Mouse (Mus musculus): ENCODE data around the gene Hopx.

Hopx gene

DNA sequence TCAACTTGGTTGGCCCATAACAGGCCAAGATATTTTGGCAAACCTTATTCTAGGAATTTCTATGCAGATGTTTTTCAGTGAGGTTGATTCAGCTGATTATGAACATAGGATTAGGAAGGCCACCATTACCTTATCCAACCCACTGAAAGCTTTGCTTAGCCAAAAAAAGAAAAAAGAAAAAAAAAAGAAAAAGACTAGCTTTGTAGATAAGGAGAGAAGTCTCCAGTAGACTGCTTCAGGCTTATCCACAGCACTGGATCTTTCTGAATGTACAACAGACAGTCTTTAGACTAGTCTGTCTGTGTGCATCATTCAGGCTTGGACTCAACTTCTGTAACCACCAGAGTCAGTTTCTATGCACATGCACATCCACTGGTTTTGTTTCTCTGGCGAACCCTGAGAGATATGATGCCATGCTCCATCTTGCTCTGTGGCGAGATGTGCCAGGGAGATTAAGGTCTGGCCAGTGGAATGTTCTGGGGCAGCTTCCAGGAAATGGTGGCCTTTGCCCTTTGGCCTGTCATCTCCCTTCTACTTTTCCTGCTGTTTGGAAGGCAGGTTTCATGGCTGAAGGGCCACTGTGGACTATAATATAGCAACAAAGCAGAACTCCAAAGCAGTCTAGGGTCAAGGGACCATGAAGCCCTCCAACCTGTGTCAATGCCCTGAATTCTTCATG is 17.7 kb upstream of the Hopx start:
- no peak for DNase-seq (ENCODE audit: low read depth, low spot score)

DNA sequence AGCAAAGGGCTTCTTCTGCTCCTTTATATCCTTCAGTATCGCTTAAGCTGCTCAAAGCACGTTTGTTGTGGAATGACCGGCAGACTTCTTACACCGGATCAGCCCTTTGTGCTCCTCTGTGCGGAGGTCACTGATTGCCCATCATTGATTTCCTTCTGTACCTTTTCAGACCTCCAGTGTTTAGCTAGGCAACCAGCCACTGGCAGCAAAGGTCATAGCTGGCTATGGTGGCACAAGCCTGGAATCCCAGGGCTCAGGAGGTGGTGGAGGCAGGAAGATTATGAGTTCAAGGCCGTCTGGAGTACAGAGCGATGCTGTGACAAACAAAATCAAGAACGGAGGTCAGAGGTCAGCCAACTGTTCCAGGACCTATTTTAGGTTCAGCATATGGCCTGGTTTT is 17.0 kb upstream of the Hopx start:
- no peak for DNase-seq (ENCODE audit: low read depth, low spot score)

DNA sequence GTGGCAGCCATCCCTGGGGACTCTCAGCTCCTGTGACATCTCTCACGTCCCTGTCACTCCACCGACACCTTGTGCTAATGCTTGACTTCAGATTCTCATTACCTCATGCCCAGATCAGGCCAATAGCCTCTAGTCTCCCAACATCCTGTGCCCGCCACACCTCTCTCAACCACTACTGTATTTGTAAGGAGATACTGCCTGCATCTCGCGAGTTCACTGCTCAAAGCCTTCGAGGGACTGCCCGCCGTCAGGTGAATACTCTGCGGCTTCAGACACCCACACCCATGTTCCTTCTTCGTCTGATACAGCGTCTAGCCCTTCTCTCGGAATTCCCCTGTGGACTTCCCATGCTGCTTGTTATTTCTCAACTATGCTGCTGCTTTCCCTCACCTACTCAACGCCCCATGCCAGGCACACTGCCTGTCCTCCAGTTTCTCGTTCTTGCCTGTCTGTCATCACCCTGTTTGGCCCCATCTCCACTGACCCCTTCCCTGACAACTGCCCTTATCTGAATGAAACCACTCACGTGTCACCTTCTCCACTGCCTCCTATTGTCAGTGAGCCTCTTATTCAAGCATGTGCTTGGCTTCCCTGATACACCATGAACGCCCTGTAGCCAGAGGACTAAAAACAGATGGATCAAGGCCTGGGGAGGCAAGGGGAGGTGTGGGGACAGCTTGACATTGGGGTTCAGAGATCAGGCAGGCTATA is 15.5 kb upstream of the Hopx start:
- peak; percentile 90 for DNase-seq (ENCODE audit: low read depth, low spot score)

DNA sequence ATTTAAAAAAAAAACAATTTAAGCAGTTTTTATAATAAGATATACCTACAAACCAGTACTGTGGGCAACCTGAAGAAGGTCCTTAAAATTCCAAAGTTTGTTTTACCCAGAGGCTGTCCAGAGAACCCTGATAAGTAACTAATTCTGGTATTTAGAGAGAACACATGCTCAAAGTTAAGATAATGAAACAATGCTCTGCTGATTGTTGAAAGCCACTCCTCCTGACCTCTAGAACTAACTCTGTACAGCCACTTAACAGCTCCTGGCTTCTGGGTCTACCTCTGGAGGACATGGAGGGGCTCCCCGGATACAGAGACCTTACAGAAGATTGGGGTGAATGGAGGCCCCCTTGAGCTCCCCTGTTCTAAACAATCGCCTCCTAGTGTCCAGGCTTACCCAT is 15.0 kb upstream of the Hopx start:
- DNase-seq (ENCODE audit: low read depth, low spot score): no peak

DNA sequence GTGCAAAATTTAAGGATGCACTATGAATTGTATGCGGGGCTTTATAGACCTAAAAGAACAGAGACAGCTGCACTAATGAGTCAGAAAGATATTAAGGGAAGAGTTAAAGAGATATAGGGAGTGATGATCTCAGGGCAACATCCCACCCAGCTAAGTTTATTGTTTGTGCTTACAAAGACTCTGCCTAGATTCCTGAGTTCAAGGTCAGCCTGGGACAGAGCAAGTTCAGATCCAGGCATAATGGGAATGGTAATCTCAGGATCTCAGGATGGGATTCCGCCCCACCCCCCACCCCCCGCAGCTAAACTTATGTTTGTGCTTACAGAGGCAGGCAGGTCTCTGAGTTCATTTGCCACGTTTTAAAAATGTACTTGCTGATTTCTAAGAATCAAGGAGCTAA is 13.9 kb upstream of the Hopx start:
- no peak for DNase-seq (ENCODE audit: low read depth, low spot score)

DNA sequence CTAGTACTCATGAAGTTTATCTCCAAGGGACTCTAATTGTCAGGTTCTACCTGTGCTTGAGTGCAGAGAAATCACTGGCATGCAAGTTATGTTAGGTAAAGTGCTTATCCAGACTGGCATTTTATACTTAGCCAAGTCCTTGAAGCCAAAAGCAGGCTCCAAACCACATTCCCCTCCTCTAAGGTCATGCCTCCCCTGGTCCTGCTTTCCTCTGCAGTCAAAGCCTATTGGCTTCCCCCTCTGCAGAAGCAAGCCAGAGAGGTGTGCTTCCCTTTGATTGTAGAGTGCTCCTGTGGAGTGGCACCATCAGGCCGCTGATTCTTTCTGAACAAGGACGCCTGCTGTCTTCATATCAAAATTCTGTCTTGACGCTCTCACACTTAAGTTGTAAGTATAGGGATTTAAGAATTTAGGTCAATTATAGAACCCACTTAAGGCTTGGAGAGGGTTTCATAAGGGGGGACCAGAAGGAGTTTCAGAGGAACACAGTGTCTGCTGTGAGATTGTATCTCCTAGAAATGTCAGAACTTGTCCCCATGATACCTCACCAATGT is 11.6 kb upstream of the Hopx start:
- DNase-seq (ENCODE audit: low read depth, low spot score): no peak

DNA sequence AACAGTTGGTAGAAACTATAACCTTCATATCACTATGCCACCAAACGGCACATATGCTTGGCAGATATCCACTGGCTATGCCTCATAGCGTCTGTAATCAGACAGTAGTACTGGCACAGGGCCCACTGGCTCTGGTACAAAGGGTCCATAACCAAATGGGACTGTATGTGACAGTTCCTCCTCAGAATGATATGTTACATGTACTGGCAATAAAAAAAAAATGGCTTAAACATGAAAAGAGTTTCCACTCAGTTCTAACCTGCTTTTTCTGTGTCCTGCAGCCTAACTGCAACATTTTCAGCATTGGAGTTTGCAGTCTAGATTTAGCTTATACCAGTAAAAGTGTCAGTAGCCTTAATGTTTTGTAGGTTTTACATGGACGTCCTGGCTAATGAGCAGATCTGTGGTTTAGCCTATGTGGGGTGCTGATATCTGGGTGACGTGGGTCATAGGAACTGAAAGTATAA is 9.9 kb upstream of the Hopx start:
- DNase-seq (ENCODE audit: low read depth, low spot score): peak; percentile 73

DNA sequence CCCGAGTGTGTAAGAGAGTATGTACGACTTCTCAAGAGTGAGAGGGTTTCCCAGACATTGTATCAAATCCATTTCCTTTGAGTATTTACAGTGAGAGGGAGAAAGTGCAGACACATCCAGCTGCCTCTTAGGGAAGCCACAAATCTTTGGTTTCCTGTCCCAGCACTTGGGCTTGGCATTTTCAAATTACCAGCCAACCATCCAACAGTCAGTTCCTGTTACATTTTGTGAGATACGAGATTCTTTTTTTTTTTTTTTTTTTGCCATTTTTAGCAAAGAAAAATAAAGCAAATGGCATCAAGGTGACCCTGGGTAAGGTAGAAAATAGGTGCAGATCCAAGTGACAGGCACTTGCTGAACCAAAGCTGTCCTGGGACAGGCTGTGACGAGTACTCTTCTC is 9.2 kb upstream of the Hopx start:
- peak; percentile 56 for DNase-seq (ENCODE audit: low read depth, low spot score)

DNA sequence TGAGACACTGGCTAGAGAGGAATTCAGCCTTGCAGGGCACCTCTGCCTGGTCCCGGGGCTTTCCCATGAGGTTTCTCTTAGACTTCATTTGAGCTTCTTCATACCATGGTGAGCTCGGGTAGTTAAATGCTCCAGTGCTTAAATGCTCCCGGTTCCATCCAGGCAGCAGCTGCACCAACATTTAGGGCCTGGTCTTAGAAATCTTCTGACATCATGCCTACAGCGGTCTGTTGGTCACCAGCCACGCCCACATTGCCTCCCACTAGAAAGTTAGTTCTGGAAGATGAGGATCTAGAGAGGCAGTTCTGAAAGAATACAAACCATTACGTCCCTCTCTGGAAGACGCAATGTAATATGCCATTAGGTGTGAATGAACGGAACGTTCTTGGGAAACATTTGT is 8.7 kb upstream of the Hopx start:
- peak; percentile 20 for DNase-seq (ENCODE audit: low read depth, low spot score)

DNA sequence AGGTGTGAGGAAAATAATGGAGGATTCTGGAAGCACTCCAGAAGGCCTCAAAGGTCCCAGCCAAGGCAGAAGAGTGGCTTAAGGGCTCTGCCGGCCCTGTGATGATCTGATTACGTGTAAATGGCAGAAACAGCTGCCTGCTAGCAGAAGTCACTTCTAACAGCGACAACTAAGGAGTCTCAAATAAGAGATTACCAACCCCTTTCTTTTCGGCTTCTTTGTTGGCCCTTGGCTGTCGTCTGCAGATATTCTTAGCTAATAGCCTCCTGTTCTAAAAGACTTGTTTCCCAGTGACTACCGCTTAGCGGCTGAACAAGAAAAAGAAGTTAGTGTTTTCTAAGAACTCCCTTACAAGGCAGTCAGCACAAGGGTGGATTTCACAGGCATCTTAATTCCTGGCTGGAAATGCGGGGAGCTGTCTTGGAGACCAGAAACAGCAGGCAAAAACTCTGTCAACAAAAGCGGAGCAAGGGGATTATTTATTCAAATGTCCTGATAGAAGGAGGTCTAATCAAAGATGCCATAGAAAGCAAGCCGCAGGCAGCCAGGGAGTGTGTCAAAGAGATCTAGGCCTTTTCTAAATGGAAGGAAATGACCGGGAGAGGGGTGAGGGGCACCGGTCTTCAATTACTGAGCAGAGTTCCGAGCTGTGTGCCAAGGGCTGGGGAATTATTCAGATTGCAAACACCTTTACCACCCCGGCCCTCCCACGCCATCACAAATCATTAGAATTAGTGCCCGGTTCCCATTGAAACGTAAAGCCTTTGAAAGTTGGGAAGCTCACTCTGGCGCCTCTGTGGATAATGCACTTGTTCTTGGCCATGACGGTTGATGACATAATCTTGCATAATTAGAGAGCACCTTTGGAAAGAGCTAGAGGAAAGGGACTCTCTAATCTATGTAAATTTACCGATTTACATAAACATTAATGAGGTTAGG is 7.6 kb upstream of the Hopx start:
- DNase-seq (ENCODE audit: low read depth, low spot score): no peak

DNA sequence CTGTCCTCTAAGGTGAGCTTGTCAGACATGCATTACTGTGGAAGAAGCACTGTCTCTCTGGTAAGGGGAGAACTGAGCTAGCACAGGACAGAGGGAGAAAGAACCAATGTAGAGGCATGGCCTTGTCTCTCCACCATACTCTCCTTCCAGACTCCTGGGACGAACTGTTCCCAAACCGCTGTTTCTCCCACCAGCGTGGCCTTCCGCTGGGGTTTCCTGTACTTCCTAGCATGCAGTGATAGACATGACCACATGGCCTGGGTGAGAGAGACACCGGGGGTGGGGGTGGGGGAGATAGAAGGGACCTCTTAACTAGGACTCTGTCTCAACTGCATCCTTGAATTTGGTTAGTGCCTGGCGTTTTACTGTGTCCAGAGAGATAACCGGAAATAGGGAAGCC is 5.8 kb upstream of the Hopx start:
- DNase-seq (ENCODE audit: low read depth, low spot score): no peak

DNA sequence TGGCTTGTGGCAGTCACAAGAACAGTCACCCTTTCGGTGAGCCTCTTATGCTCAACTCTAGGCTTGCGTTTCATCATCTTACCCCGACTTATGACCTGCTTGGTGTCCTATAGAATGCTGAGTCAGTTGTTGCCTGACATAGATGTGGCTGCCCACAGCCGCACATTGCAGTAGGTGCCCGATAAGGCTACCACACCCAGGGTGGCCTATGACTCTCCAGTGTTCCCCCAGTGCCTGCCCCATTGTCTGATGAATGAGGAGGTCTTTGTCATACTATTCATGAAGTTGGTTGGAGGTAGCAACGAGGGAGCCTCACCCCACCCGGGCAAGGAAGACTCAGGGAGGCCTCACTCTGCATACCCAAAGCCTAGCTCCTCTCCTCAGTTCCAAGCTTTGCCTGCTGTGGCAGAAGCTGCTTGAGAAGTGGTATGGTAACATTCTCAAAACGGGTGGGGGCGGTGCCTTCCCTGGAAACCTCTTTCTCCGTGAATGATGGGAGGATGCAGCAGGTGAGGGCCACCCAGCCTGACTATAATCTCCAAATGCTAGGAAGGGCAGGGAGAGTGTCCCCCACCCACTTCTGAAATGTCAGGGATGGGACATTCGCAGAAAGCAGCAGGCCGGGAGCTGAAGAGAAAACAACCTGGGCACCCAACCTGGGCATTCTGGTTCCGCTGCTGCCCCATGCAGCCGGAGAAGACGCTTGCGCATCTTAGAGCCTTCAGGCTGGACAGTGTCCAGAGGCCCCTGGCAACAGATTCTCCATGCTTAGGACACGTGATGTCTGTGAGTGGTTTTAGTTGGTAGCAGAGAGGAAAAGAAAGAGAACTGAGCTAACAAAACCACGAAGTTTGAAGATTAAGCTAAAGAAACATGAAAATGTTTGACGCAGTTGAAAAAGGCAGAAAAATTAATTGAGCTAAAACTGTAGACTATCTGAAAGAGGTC is 4.8 kb upstream of the Hopx start:
- no peak for DNase-seq (ENCODE audit: low read depth, low spot score)

DNA sequence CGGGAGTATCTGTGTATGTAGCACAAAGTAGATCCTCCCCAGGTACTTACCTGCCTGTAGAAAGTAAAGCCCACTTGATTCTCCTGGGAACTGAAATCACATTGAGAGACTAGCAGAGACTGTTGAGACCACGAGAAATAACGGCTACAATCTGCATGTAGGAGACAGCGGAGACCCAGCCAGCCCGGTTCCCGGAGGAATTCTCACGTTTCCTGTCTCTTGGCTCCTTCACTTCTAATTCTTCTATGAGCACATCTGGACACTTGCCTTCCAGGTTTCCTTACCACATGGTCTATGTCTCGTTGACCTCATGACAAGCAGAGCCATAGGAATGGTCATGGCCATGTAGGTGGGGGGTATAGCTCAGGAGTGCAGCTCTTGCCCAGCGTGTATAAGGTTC is 811 bp upstream of the Hopx start:
- DNase-seq (ENCODE audit: low read depth, low spot score): no peak

DNA sequence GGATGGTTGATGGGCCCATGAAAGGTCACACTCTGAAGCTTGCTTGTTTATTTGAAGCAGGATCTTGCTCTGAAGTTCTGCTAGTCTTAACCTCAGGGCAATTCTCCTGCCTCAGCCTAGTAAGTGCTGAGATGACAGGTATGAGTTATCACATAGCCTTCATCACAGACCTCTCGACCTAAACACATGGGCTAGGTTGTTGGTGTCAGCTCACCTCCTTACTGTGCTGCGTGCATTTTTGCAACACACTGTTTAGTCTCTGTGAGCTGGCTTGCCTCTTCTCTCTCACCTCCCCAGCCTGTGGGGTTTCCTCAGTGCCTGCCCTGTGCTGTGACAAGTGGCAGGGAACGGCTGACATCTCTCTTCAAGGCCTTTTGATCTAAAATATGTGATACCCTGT is 1.1 kb downstream of the Hopx start:
- peak; percentile 41 for DNase-seq (ENCODE audit: low read depth, low spot score)

DNA sequence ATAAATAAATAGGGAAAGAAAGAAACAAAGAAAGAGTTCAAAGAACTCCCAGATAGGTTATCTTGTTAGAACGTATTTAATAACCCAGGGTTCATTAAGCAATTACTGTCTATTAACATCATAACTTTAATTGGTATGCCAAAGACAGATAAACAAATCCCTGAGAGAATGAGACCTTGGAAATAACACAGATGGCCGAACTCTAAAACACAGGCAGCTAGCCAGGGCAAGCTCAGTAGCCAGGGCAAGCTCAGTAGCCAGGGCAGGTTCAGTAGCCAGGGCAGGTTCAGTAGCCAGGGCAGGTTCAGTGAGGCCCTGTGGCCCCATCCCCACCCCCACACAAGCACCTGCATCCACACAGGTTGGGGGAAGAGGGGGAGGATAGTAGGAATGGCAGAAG is 2.9 kb downstream of the Hopx start:
- DNase-seq (ENCODE audit: low read depth, low spot score): no peak

DNA sequence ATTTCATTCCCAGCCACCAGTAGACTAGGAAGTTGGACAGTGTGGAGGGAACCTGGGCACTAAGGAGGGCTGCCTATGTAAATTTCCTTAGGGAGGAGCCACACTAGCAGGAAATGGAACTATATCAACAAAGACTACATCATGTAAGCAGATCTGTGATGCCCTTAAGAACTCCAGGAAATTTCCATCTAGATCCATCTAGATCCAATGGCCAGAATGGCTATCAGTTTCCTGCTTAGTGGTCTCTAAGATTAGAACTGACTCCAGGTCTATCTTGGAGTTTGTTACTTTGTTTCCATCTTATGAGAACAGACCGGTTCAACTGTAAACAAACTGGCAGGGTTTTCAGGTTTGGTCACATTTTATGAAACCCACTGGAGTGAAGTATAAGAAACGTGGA is 5.1 kb downstream of the Hopx start:
- DNase-seq (ENCODE audit: low read depth, low spot score): no peak

DNA sequence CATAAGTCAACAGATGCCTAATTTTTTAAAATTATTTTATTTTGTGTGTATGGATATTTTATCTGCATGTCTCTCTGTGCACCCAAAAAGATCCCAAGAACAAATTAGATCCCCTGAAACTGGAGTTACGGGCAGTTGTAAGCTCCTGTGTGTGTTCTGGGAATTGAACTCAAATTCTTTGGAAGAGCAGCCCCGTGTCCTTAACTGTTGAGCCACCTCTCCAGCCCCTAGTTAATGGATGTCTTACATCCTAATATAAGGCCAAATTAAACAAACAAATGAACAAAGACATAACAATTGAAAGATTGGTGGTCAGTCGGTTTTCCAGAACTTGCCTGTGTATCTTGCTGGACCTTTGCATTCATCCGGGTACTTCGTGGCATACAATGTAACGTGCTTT is 6.1 kb downstream of the Hopx start:
- no peak for DNase-seq (ENCODE audit: low read depth, low spot score)

DNA sequence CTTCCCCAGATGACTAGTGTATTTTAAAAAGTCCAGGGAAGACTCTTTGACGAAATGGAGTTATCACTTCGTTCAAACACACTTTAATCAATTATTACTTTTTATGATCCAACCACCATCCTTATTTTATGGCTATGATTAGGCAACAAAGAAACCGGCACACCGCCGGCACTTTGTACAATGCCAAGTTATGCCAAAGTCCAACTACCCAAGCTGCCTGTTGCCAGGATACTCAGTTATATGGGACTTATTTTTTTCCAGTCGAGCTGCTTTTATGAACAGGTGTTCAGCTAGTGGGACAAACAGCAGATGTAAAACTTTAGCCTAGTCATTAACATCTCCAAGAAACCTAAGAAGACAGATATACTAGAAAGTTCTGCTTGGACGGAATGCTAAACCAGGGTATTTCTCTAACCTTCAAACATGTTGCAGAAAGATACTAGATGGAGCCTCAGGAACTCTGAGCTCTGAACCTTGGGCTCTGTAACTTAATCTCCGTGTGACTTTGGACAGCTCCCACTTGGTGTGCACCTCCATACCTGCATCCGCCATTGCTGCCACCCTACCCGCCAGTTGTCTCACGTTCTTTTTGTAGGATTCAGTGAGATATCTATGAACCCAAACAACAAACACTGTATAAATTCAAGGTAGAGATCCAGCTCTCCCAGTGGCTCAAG is 7.6 kb downstream of the Hopx start:
- no peak for DNase-seq (ENCODE audit: low read depth, low spot score)

DNA sequence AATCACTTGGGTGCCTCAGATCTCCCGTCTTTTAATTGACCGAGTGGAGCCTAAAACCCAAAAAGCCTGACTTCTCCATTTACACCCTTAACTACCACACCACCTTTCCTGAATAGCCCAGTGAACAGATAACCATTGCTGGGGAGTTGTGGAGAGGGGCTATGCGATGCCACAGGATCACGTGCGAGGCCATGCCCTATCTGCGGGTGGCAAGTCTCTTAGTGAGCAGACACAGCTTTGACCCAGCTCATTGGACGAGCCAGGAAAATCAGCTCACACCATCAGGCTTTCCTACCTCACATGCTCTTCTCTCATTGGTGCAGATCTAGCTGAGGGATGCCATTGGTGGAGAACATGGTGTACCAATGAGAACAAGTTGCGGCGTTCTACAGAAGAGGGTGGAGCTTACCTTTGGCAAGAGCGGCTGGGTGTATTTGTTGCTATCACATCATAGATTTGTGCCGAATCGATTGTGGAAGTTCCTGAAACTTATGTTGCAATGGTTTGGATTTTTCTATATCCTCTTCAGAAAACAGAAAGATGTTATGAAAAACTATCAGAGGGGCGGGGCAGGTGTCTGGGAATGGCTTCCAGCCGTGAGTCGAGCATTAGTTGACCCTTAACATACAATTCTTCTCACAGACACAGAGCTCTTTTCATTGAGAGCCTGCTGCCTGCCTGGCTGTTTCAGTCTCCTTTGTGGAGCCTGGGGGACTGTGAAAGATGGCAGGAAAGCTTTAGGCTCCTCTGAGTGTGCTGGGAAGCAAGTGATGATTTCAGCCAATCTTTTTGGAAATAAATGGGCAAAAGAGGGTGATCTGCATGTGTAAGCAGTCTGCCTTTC is 12.2 kb downstream of the Hopx start:
- DNase-seq (ENCODE audit: low read depth, low spot score): no peak

All from CD4-positive, CD25-positive, alpha-beta regulatory T cell, adult 2 months (primary cell).